8 mouse cellular contexts compared by ENCODE assay signal in the genomic region with DNA sequence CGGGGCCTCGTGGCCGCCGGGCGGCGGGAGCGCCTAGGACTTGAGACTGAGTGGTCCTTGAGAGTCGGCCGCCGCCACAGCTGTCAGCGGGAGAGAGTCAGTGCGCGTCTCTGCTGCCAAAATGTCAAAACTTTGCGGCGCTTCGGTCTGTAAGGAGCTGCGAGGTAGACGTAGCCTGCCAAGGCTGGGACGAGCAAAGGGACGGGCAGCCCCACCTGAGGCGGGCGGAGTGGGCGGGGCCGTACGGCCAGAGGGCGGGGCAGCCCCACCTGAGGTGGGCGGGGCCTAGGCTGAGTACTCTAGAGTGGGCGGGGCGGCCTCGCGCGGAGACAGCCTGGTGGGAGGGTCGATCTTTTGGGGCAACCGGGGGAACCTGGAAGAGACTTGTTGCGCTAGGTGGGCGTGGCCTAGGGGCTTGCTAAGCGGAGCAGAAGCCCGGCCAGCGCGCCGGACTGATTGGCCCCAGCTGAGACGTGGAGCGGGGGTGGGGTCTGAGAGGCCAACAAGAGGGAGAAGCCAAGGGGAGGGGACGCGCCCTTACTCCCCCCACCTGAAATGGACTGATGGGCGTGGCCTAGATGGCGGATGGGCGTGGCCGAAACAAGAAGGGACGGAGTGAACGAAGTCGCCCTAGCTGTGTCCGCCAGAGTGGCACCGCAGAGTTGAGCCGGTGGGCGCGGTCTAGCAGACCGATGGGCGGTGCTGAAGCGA. TPM values are rescaled to one million over a fixed set of nuclear protein-coding genes. Genes with fewer than 3 reads are reported as not detected.
DNase-seq lines count a peak whose midpoint lies in the region.

A gene (minus strand): TSS at position 232 of the 711 bp plus-strand sequence.

- H3K27me3 ChIP-seq in megakaryocyte, embryonic 14.5 days (replicated peaks), result peaks cover 47% of the 10 kb centered on the region

- no peaks in the 10 kb centered on the region for H3K36me3 ChIP-seq in megakaryocyte, embryonic 14.5 days (replicated peaks; ENCODE audit: low read length)

- peak; percentile 70 for DNase-seq in adipocyte (ENCODE audit: low spot score)
- DNase-seq in embryo, embryonic 10 days (ENCODE audit: low spot score), result peak; percentile 98
- peak; percentile 74 for DNase-seq in gastrocnemius, postnatal 10 days
- peak; percentile 47 for DNase-seq in hindlimb bud, embryonic 11.5 days (ENCODE audit: extremely low spot score, low read depth, low spot score)
- peak; percentile 13 to 35 for DNase-seq in left cerebral cortex, adult 8-10 months (ENCODE audit: low spot score in 2 of 2)
- DNase-seq in right cerebral cortex, adult 2 months (ENCODE audit: low spot score in 2 of 2), result peak; percentile 17 to 23
- DNase-seq in urinary bladder, postnatal 14 days (ENCODE audit: low spot score), result peak; percentile 98

- H3K4me1 ChIP-seq in megakaryocyte, embryonic 14.5 days, result peaks cover 16% of the 10 kb centered on the region

- H3K9me3 ChIP-seq in megakaryocyte, embryonic 14.5 days, result no peaks in the 10 kb centered on the region

- peak within 1 kb of the TSS; percentile 94 for H3K4me3 ChIP-seq in megakaryocyte, embryonic 14.5 days (replicated peaks)

RNA-seq across cellular contexts. Expression of the gene that starts here (rescaled TPM):
- total RNA-seq in gastrocnemius, postnatal 10 days (2021), result 1 to 10 TPM; 2.2 to 4.0 TPM
- total RNA-seq in left cerebral cortex, adult 8-10 months (2022), result under 1 TPM; 0.50 to 0.74 (median 0.56) TPM
- not detected in 2 replicates for polyA plus RNA-seq in megakaryocyte, embryonic 14.5 days (2012; ENCODE audit: insufficient read depth, low replicate concordance)

Comparison
In these comparisons a context has a peak if more than half of its experiments do, and no peak if none do; other contexts are left out.
1. Peak in every context shown above with its lines: DNase-seq and H3K4me3 ChIP-seq.
2. Peak in DNase-seq in left cerebral cortex, adult 8-10 months; RNA of the gene not detected or under 1 TPM.
3. DNase-seq: peak in every context shown above with its lines; median percentile 98 in embryo, embryonic 10 days; 98 in urinary bladder, postnatal 14 days; 74 in gastrocnemius, postnatal 10 days; 70 in adipocyte; 47 in hindlimb bud, embryonic 11.5 days; 24 in left cerebral cortex, adult 8-10 months; 20 in right cerebral cortex, adult 2 months.